Mouse (Mus musculus): Measurements from ENCODE around the gene Hist4h4. TPM values are rescaled to one million over a fixed set of nuclear protein-coding genes. Genes with fewer than 3 reads are reported as not detected.
A peak's percentile ranks its signal among the peaks of the same experiment; 100 is the strongest.

Hist4h4 gene
- total RNA-seq (2021), result 10 to 100 TPM; 11.3 to 12.3 TPM
- long read RNA-seq, experiment 1, partial matches to known transcripts, result 0 of 1 reads
- long read RNA-seq, experiment 1, other reads (novel, unspliced or antisense), result 0 of 1 reads
- long read RNA-seq, experiment 2, partial matches to known transcripts, result 0 of 1 reads
- long read RNA-seq, experiment 2, other reads (novel, unspliced or antisense), result 0 of 1 reads

GRCm38 (mm10) chr6:136803739-136804633, at the start of gene Hist4h4:
Gene Hist4h4 (minus strand): TSS chr6:136804415.
- DNase-seq, result peak; percentile 93 to 96

GRCm38 (mm10) chr6:136852762-136853161, 48.5 kb upstream of the Hist4h4 start:
- peak in 1 of 2 experiments; percentile 29 for DNase-seq

- DNase-seq, result no peak
These were observed 48.1 kb upstream of the Hist4h4 start for GRCm38 (mm10) chr6:136852348-136852747.

GRCm38 (mm10) chr6:136850267-136850666, 46.1 kb upstream of the Hist4h4 start:
- no peak for DNase-seq

GRCm38 (mm10) chr6:136848971-136849370, 44.8 kb upstream of the Hist4h4 start:
- no peak for DNase-seq

- DNase-seq, result no peak
These were observed 44.2 kb upstream of the Hist4h4 start for GRCm38 (mm10) chr6:136848399-136848798.

GRCm38 (mm10) chr6:136847790-136848189, 43.6 kb upstream of the Hist4h4 start:
- peak; percentile 71 to 84 for DNase-seq

GRCm38 (mm10) chr6:136847267-136847666, 43.1 kb upstream of the Hist4h4 start:
- no peak for DNase-seq

GRCm38 (mm10) chr6:136845706-136846480, 41.7 kb upstream of the Hist4h4 start:
- DNase-seq, result no peak

- no peak for DNase-seq
These were observed 40.7 kb upstream of the Hist4h4 start for GRCm38 (mm10) chr6:136844903-136845302.

- no peak for DNase-seq
These were observed 33.1 kb upstream of the Hist4h4 start for GRCm38 (mm10) chr6:136837323-136837722.

GRCm38 (mm10) chr6:136835352-136835751, 31.1 kb upstream of the Hist4h4 start, which contains the start of gene Smco3:
Gene Smco3 (minus strand): TSS chr6:136835452.
- DNase-seq, result no peak

- DNase-seq, result no peak
These were observed 27.5 kb upstream of the Hist4h4 start for GRCm38 (mm10) chr6:136831712-136832111.

- no peak for DNase-seq
These were observed 24.5 kb upstream of the Hist4h4 start for GRCm38 (mm10) chr6:136828681-136829080.

GRCm38 (mm10) chr6:136827881-136828561, 23.8 kb upstream of the Hist4h4 start, which contains the start of gene Wbp11:
Gene Wbp11 (minus strand): TSS chr6:136828233.
- peak; percentile 96 for DNase-seq

GRCm38 (mm10) chr6:136827516-136827880, 23.3 kb upstream of the Hist4h4 start, which contains the start of gene BC049715:
Gene BC049715 (plus strand): TSS chr6:136827626.
- DNase-seq, result no peak

GRCm38 (mm10) chr6:136827116-136827515, 22.9 kb upstream of the Hist4h4 start:
- DNase-seq, result no peak

- no peak for DNase-seq
These were observed 20.8 kb upstream of the Hist4h4 start for GRCm38 (mm10) chr6:136824987-136825386.

GRCm38 (mm10) chr6:136821086-136821485, 16.9 kb upstream of the Hist4h4 start:
- DNase-seq, result no peak

GRCm38 (mm10) chr6:136820381-136820780, 16.2 kb upstream of the Hist4h4 start:
- no peak for DNase-seq

- no peak for DNase-seq
These were observed 13.3 kb upstream of the Hist4h4 start for GRCm38 (mm10) chr6:136817549-136817948.

- DNase-seq, result no peak
These were observed 12.6 kb upstream of the Hist4h4 start for GRCm38 (mm10) chr6:136816826-136817225.
